Mouse (Mus musculus) lung, embryonic 16.5 days (tissue): ENCODE results near the gene Il6st. TPM values are rescaled to one million over a fixed set of nuclear protein-coding genes. Genes with fewer than 3 reads are reported as not detected.

ENCODE experiments used
- ATAC-seq: fragments of 200-750 bp; cut with Nextera tagmentation; 2 replicates; pipeline ENCODE4 v1.8.0; 2017; ENCODE audit warnings: low read depth, mild to moderate bottlenecking, moderate library complexity
- H3K27ac ChIP-seq: fragments of 300-500 bp; sonication (generic); 2 replicates; pipeline ENCODE4 v1.5.1; 2014; ENCODE audit warnings: mild to moderate bottlenecking, control low read depth, low read length
- H3K27me3 ChIP-seq: fragments of 300-500 bp; sonication (generic); 2 replicates; pipeline ENCODE4 v1.6.1; 2014; ENCODE audit warnings: low read depth, low read length, mixed read lengths; ENCODE audit not compliant: control insufficient read depth, insufficient read depth
- H3K36me3 ChIP-seq: fragments of 300-500 bp; sonication (generic); 2 replicates; pipeline ENCODE4 v1.6.1; 2014; ENCODE audit warnings: low read length; ENCODE audit not compliant: control insufficient read depth, insufficient read depth
- H3K4me1 ChIP-seq: fragments of 300-500 bp; sonication (generic); replicated peaks from 2 replicates; pipeline ENCODE4 v1.6.1; 2014; ENCODE audit warnings: low read length, mixed read lengths; ENCODE audit not compliant: control insufficient read depth, insufficient read depth
- H3K4me2 ChIP-seq: fragments of 300-500 bp; sonication (generic); 2 replicates; pipeline ENCODE4 v1.6.1; 2014; ENCODE audit warnings: low read depth, low read length, control low read depth
- H3K4me3 ChIP-seq: fragments of 300-500 bp; sonication (generic); 2 replicates; pipeline ENCODE4 v1.5.1; 2014; ENCODE audit warnings: mild to moderate bottlenecking, low read length, control low read depth
- H3K9ac ChIP-seq: fragments of 300-500 bp; sonication (generic); 2 replicates; pipeline ENCODE4 v1.6.1; 2014; ENCODE audit warnings: low read length, control low read depth
- H3K9me3 ChIP-seq: fragments of 300-500 bp; sonication (generic); 2 replicates; pipeline ENCODE4 v1.6.1; 2016; ENCODE audit warnings: low read length; ENCODE audit not compliant: control insufficient read depth
- WGBS: fragments of 180-500 bp; shearing (Covaris S2); extraction: QIAGEN DNeasy Blood & Tissue Kit; methylation state at CpG from one replicate; pipeline ENCODE4 v1.1.7; 2014; 5-methylcytosine and 5-hydroxymethylcytosine counted together
- polyA plus RNA-seq: library from polyadenylated mRNA; unstranded; fragments of >200 nt; fragmentation: Nextera tagmentation; extraction: Ambion mirVana; gene quantifications from 2 replicates; pipeline ENCODE4 v1.2.1, GENCODE M21; 2015

The Il6st gene
- polyA plus RNA-seq, 1 experiment from 2014 or later, result 47.4 TPM

DNA sequence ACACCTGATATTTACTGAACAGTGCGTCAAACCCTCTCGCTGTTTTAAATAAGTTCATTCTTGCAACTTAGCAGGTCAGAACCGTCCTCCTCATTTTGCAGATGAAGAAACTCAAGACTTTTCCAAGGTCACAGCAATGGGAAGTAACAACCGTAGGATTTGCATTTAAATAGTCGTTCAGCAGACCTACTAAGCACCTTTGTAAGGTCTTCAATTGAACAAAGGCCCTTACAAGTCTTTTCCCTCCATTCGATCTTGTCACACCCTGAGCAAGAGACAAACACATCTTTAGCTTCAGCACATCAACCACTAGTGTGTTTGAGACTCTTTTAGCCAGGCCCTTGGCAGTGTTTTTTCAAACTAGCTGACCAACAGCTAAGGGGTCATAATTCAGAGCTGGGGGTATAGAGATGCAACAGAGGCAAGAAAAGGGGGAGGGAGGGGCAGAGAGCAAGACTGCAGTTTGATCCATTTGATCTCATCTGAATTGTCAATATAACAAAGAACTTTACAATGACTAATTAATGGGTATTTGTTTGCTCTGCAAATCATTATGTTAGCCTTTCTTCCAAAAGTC lies 1.4 kb upstream of the Il6st start:
- Histone ChIP-seq H3K27ac (no peak overlapping the region), H3K4me2 (no peak overlapping the region), H3K4me3 (no peak overlapping the region), H3K27me3 (no peaks in the 10 kb centered on the region), H3K4me1 (peaks cover 25% of the 10 kb centered on the region), H3K36me3 (no peaks in the 10 kb centered on the region), H3K9ac (no peak overlapping the region), H3K9me3 (no peaks in the 10 kb centered on the region)
- no peak for ATAC-seq
- 75% methylated on average over 6 of the region's 6 CpGs for WGBS

GRCm38 (mm10) chr13:112463337-112463802 lies 500 bp upstream of the Il6st start:
- Histone ChIP-seq H3K9ac (peak overlapping the region; percentile 94), H3K4me2 (peak overlapping the region; percentile 81), H3K27ac (peak overlapping the region; percentile 92), H3K4me1 (peaks cover 24% of the 10 kb centered on the region), H3K36me3 (no peaks in the 10 kb centered on the region), H3K9me3 (no peaks in the 10 kb centered on the region), H3K27me3 (no peaks in the 10 kb centered on the region), H3K4me3 (peak overlapping the region; percentile 89)
- ATAC-seq, result peak; percentile 71
- 1% methylated on average over 17 of the region's 17 CpGs for WGBS

GRCm38 (mm10) chr13:112464626-112465287 lies 887 bp downstream of the Il6st start:
- 1% methylated on average over 18 of the region's 18 CpGs for WGBS
- peaks cover 24% of the 10 kb centered on the region for H3K4me1 ChIP-seq
- ATAC-seq, result no peak

DNA sequence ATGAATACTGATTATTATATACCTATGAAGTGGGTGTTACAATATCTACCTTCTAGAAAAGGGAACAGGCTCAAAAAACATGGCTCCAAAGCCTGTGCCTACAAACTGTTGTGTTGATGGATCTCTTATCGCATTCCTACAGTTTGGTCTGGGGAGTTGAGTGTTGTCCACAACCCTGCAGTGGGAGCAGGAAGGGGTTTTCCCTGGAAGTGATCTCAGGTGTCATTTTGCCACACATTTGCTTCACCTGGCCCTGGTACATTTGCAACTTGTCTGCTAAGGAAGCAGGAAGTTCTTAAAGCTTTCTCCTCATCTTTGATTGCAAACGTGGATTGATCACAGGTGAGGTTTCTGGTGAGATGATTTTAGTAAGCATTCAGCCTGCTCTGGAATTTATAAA lies 1.7 kb downstream of the Il6st start:
- no peaks in the 10 kb centered on the region for H3K27me3 ChIP-seq
- H3K36me3 ChIP-seq, result no peaks in the 10 kb centered on the region
- no peak overlapping the region for H3K27ac ChIP-seq
- H3K4me1 ChIP-seq, result peaks cover 24% of the 10 kb centered on the region
- peak overlapping the region; percentile 42 for H3K4me2 ChIP-seq
- peak overlapping the region; percentile 38; the same call in 1 of the 2 replicates for H3K9ac ChIP-seq
- H3K4me3 ChIP-seq, result peak overlapping the region; percentile 21
- WGBS, result 20% methylated on average over 2 of the region's 2 CpGs
- H3K9me3 ChIP-seq, result no peaks in the 10 kb centered on the region
- no peak for ATAC-seq

More at GRCm38 (mm10) chr13:112464626-112465287, 887 bp downstream of the Il6st start:
- H3K4me2 ChIP-seq, result peak overlapping the region; percentile 72
- peak overlapping the region; percentile 89 for H3K4me3 ChIP-seq
- H3K9ac ChIP-seq, result peak overlapping the region; percentile 94
- H3K9me3 ChIP-seq, result no peaks in the 10 kb centered on the region
- peak overlapping the region; percentile 94 for H3K27ac ChIP-seq
- H3K27me3 ChIP-seq, result no peaks in the 10 kb centered on the region
- no peaks in the 10 kb centered on the region for H3K36me3 ChIP-seq

- Histone ChIP-seq H3K9ac (peak overlapping the region; percentile 38; the same call in 1 of the 2 replicates), H3K4me3 (no peak overlapping the region), H3K27ac (peak overlapping the region; percentile 49; the same call in 1 of the 2 replicates), H3K4me1 (peaks cover 24% of the 10 kb centered on the region), H3K4me2 (peak overlapping the region; percentile 42), H3K27me3 (no peaks in the 10 kb centered on the region), H3K36me3 (no peaks in the 10 kb centered on the region), H3K9me3 (no peaks in the 10 kb centered on the region)
- no peak for ATAC-seq
- 44% methylated on average over 19 of the region's 19 CpGs for WGBS
Measured at GRCm38 (mm10) chr13:112466136-112466945, 2.5 kb downstream of the Il6st start.

DNA sequence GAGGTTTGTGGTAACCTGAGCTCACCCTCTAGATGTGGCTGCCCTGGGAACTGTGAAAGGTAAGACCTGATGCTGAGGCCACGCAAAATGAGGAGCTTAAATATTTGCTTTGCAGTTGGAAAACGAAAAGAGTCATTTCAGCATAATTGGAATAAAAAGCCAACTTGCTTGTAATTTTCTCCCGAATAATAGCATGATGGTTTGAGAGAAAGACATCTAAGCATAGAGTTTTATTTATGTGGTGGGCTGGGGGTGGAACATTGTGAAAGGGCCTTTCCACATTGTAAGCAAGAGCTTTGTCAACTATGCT lies 3.0 kb downstream of the Il6st start:
- Histone ChIP-seq H3K36me3 (no peaks in the 10 kb centered on the region), H3K4me2 (no peak overlapping the region), H3K27ac (0 out of 2 replicates have a peak overlapping the region, but pooled peaks have one; percentile 49), H3K4me1 (peaks cover 24% of the 10 kb centered on the region), H3K27me3 (no peaks in the 10 kb centered on the region), H3K9me3 (no peaks in the 10 kb centered on the region), H3K4me3 (no peak overlapping the region), H3K9ac (no peak overlapping the region)
- 60% methylated on average over 3 of the region's 3 CpGs for WGBS
- no peak for ATAC-seq

DNA sequence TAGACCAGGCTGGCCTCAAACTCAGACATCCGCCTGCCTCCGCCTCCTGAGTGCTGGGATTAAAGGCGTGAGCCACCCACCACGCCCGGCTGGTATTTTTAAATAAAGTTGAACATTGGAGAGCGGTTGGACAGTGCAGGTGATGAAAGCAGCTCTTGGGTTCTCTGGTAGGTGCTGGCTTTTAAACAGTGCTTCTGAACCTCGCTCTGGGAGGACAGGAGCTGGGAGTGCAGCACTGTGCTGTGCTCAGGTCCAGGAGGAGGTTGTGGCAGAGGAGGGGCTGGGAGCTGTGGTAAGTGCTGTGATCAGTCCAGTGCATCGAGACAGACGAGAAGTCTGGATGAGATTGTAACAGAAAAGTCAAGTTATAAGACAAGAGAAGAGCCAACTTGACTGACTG lies 3.5 kb downstream of the Il6st start:
- no peak overlapping the region for H3K4me3 ChIP-seq

DNA sequence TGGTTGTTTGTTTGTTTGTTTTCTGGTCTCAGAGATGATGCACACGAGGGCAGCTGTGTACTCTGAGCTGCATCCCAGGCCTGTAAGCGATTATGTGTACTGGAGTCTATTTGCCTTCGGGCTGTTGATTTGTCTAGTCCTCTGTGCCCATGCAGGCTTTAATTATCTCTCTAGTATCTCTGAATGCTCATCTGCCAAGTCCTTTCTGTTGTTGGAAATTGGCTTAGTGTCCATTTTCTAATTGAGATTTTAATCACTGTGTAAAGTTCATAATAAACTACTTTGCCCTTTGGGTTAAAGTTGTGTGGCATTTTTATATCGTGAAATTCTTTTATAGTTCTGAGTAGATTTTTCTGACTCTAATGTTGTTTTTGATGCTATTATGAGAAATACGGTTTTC lies 5.6 kb downstream of the Il6st start:
- no peaks in the 10 kb centered on the region for H3K36me3 ChIP-seq
- H3K4me2 ChIP-seq, result no peak overlapping the region
- no peak for ATAC-seq
- no peaks in the 10 kb centered on the region for H3K27me3 ChIP-seq
- H3K9ac ChIP-seq, result no peak overlapping the region
- no peaks in the 10 kb centered on the region for H3K9me3 ChIP-seq
- H3K4me1 ChIP-seq, result peaks cover 20% of the 10 kb centered on the region
- H3K27ac ChIP-seq, result no peak overlapping the region
- WGBS, result 85% methylated on average over 5 of the region's 5 CpGs
- no peak overlapping the region for H3K4me3 ChIP-seq

More for the DNA sequence above, 3.5 kb downstream of the Il6st start:
- no peak overlapping the region for H3K4me2 ChIP-seq
- H3K9me3 ChIP-seq, result no peaks in the 10 kb centered on the region
- peaks cover 24% of the 10 kb centered on the region for H3K4me1 ChIP-seq
- no peak for ATAC-seq
- H3K36me3 ChIP-seq, result no peaks in the 10 kb centered on the region
- no peaks in the 10 kb centered on the region for H3K27me3 ChIP-seq
- WGBS, result 72% methylated on average over 9 of the region's 9 CpGs
- H3K27ac ChIP-seq, result no peak overlapping the region
- H3K9ac ChIP-seq, result no peak overlapping the region

DNA sequence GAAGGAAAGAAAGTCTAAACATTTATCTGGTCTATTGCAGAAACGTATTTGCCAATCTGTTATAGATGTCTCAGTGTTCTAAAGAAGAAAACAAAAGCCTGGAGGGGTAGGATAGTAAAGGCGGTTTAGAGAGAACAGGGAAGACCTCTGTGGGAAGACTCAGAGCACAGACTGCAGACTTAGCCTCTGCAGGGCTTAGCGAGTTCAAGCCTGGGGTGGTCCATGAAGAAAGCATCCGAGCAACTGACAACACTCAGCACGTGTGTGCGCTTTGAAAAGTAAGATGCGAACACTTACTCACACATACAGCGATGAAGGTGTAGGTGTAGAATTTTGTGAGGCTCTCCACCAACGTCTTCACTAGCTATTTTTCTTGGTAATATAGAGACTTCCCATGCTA lies 7.3 kb downstream of the Il6st start:
- Histone ChIP-seq H3K4me3 (no peak overlapping the region), H3K9me3 (no peaks in the 10 kb centered on the region), H3K4me1 (peaks cover 12% of the 10 kb centered on the region), H3K4me2 (no peak overlapping the region), H3K9ac (no peak overlapping the region), H3K27ac (no peak overlapping the region), H3K27me3 (no peaks in the 10 kb centered on the region), H3K36me3 (peaks cover 10% of the 10 kb centered on the region)
- 82% methylated on average over 9 of the region's 9 CpGs for WGBS
- no peak for ATAC-seq
